Mouse (Mus musculus): ENCODE data around the gene Adgrv1.

Adgrv1 gene

GRCm38 (mm10) chr13:81236758-81237395, 396.1 kb downstream of the Adgrv1 start:
- DNase-seq: no peak

- no peak for DNase-seq
Measured at GRCm38 (mm10) chr13:81234031-81234430, 398.9 kb downstream of the Adgrv1 start.

- peak; percentile 64 for DNase-seq
Measured at GRCm38 (mm10) chr13:81232839-81233238, 400.1 kb downstream of the Adgrv1 start.

- peak; percentile 9 for DNase-seq
Measured at GRCm38 (mm10) chr13:81230161-81230560, 402.8 kb downstream of the Adgrv1 start.

- no peak for DNase-seq
Measured at GRCm38 (mm10) chr13:81223768-81224167, 409.2 kb downstream of the Adgrv1 start.

GRCm38 (mm10) chr13:81222377-81222776, 410.6 kb downstream of the Adgrv1 start:
- DNase-seq: no peak

GRCm38 (mm10) chr13:81211436-81211835, 421.5 kb downstream of the Adgrv1 start:
- DNase-seq: no peak

- DNase-seq: no peak
Measured at GRCm38 (mm10) chr13:81210516-81210915, 422.4 kb downstream of the Adgrv1 start.

GRCm38 (mm10) chr13:81209815-81210214, 423.1 kb downstream of the Adgrv1 start:
- DNase-seq: no peak

- DNase-seq: peak; percentile 33
Measured at GRCm38 (mm10) chr13:81208106-81208613, 424.8 kb downstream of the Adgrv1 start.

- DNase-seq: peak; percentile 3
Measured at GRCm38 (mm10) chr13:81181966-81182908, 450.7 kb downstream of the Adgrv1 start.

GRCm38 (mm10) chr13:81181459-81181858, 451.5 kb downstream of the Adgrv1 start:
- DNase-seq: no peak

GRCm38 (mm10) chr13:81176820-81177219, 456.1 kb downstream of the Adgrv1 start:
- DNase-seq: no peak

- no peak for DNase-seq
Measured at GRCm38 (mm10) chr13:81176071-81176470, 456.9 kb downstream of the Adgrv1 start.

- no peak for DNase-seq
Measured at GRCm38 (mm10) chr13:81171115-81171514, 461.8 kb downstream of the Adgrv1 start.

GRCm38 (mm10) chr13:81167450-81167849, 465.5 kb downstream of the Adgrv1 start:
- DNase-seq: no peak

GRCm38 (mm10) chr13:81159808-81160207, 473.1 kb downstream of the Adgrv1 start:
- DNase-seq: peak; percentile 20

GRCm38 (mm10) chr13:81155322-81155721, 477.6 kb downstream of the Adgrv1 start:
- peak; percentile 60 for DNase-seq

GRCm38 (mm10) chr13:81144434-81144833, 488.5 kb downstream of the Adgrv1 start:
- DNase-seq: no peak

GRCm38 (mm10) chr13:81142268-81142884, 490.6 kb downstream of the Adgrv1 start:
- DNase-seq: no peak

GRCm38 (mm10) chr13:81136652-81137422, 496.1 kb downstream of the Adgrv1 start:
- peak; percentile 50 for DNase-seq

- DNase-seq: peak; percentile 17
Measured at GRCm38 (mm10) chr13:81135953-81136352, 497.0 kb downstream of the Adgrv1 start.

Data from kidney, postnatal 14 days (tissue).